Mouse (Mus musculus) CD4-positive helper T cell, adult 2 months (primary cell): ENCODE data around the gene Pus3.

Experiments
- DNase-seq: peaks from one replicate; pipeline ENCODE4 v3.0.0-alpha.2; 2012; ENCODE audit warnings: low read depth, missing footprints, low spot score

Gene Pus3

DNA sequence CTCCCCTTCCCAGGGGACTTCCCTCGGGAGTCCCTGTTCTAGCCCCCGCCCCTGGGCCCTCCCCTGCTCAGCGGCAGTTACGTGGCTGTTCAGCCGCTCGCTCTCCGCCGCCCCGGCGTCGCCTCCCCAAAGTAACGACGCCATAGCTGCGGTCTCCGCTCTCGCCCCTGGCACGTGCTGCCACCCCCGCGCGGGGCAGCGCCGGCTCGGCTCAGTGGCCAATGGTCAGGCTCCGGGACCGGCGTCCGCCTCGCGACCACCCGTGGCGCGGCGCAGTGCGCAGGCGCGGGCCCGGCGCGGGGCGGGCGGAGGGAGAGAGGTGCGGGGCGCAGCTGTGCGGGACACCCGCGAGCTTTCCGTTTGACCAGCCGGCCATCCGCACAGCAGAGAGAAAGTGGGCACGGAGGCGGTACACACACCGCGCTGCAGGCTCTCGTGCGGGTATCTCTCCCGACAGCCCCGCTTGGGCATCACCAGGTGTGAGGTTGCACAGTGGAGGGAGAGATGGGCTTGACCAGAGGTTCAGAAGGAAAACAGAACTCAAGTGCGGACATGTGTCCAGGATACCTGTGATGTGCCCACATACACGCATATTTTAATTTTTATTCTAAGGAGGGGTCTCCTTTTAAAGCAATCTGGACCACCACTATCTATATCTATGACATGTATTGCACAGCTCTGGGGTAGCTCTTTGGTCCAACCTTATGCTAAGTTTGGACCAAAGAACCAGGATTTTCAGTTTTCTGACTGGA, at the start of gene Pus3, which contains the start of gene Ddx25:
Gene Pus3 (plus strand): TSS at position 339 of the 752 bp plus-strand sequence.
Gene Ddx25 (minus strand): TSS at position 272 of the 752 bp plus-strand sequence.
- DNase-seq = peak; percentile 56

DNA sequence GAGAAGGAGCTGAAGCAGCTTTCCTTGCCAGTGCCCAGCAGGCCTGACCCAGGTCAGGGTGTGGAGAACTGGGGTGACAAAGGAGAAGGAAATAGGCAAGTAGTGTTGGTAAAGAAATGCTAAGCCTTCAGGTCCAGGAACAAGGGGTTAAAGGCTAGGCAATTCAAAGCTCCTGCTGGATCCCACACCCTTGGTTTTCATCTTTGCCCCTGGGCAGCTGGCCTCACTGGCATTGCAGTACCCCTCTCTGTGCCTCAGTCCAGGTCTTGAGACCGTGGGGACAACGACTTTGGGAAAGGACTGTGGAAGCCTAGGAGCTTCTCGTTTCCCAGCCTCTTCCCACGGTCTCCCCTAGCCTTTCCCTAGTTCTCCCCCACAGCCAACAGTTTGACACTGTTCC, 44.5 kb upstream of the Pus3 start:
- DNase-seq = no peak

DNA sequence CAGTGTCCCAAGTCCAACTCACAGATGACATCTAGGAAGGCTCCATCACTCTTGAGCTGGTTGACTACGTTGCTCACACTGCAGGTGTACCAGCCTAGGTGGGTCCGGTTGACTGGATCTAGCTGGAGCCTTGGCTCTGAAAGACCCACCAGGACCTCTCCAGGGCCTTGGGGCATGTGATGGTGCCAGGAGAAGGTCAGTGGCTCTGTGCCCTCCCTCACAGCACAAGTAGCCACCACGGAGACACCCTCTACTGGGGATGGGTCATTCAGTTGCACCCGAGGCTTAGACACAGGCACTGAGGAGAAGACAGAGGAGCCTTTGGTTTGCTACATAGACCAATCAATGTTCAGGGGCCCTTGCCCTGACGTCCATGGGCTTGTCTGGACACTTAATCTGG, 42.2 kb upstream of the Pus3 start:
- DNase-seq = no peak

DNA sequence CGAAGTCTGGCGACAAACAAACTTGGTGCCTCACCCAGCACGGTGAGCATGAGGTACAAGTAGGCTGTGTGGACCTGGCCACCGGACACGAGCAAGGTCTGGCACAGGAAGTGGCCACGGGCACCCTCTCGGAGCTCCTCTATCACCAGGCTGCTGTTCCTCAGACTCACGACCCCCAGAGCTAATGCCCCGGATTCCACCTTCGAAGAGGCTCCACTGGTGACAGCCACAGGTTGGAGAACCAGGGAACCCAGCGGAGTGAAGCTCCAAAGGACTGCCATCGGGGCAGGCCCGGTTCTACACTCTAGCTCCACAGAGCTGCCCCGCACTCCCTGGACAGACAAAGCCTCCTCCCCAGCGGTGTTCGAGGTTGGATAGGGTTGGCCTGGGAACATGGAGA, 41.7 kb upstream of the Pus3 start:
- no peak for DNase-seq

DNA sequence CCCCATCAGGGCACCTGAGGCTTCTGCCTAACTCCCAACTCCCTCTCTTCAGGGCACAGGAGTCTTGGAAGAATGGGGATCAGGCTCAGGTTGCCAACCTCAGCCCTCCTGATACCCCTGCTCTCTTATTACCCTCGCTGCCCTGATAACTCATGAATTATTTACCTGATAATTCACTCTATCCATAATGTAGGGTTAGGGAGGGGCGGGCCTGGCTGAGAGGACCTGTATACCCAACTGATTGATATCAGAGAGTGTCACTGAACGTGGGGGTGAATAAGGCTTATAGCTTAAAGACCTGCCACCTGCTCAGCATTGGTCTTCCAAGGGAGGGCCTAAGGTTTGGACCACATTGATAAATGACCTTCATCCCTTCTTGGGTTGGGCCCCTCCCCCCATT, 40.2 kb upstream of the Pus3 start, which contains the start of gene Gm1113:
Gene Gm1113 (minus strand): TSS at position 101 of the 400 bp plus-strand sequence.
- no peak for DNase-seq

DNA sequence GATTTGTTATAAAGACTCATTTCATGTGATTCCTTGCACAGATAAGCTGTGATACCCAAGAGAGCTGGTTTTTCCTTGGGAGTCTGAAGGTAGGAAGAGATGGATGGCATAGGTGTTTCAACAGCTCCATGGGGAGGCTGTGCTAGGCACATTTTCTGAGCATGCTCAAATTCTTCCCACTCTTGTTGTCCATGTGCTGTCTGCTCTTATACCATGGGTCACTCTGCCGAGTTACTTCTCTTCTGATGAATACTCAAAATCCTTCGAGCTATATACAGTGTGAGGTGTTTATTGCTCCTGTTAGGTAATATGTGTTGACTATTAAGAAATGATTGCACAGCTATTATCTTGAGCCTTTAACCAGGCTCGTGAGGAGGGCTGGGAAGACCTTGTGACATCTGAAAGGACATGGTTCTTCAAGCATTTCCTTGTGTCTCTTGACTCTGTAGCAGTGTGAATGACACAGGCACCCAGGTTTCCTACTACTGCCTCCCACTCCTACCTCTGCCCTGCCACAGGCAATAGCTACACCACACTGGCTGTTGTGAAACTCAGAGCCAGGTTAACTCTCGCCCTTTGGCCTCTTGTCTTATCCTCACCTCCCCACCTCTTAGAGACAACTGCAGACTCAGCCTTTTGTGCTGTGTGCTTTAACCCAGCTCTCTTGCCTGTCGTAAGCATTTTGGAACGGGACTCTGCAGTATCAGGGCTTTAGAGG, 37.6 kb upstream of the Pus3 start:
- no peak for DNase-seq

DNA sequence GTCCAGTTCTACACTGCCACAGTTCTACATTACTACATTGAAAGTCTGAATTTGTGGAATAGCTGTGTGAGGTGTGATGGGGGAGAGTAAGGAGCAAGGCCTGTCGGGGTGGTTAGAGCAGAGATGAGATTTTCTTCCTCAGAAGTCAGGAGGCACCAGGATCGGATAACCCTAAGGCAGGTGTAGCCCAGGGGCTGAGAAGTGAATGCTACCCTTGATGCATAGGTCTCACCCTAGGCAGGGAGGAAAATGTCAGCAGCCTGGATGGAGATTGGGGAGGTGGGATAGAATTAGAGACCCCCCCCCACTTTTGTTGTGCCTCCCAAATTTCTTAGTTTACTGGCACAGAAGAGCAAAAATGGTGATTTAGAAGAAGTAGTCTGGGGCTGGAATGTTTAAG, 36.2 kb upstream of the Pus3 start:
- DNase-seq = no peak

DNA sequence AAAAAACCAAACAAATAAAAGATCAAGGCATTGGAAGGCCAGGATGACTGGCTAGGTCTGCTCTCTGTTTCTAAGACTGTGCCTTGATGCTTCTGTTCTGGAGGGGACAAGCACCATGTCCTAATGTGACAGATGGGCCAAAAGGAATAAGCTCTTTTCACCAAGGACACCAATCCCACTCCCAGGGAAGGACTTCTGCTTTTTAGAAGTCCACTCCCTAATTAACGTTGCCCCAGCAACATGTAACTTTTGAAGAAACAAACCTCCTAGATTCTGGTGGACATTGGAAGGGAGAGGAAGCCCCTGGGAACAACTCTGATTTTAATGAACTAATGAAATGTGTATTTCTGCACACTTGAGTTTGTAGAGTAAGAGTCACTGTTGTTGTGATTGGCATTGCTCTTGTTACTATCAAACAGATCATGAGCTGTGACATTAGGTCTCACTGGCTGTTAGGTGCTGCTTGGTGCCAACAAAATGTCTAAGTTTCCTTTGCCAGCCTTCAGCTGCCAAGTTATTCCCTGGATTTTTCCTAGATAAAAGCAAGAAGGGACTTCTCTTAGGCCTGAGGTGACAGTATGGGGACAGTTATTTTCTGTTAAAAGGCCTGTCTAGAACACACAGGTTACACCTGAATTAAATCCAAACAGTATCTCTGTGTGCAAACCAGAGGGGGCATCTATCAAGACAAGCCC, 35.4 kb upstream of the Pus3 start:
- DNase-seq = no peak

DNA sequence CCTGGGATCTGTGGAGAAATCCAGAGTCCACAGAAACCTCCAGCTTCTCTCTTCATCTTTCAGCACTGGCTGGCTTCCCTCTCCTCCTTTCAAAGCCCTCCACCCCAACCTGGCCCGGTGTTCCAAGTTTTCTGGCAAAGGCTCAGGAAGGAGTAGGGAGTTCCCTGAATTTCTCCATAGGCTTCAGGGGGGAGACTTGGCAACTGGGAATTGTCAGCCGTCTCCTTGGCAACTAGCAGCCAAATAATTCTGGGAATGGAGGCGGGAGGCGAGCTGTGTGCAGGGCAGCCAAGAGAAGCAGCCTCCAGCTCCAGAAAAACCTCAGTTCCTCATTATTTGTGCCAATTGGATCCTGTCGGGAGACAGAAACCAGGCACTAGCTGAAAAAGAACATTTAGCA, 34.9 kb upstream of the Pus3 start:
- no peak for DNase-seq

DNA sequence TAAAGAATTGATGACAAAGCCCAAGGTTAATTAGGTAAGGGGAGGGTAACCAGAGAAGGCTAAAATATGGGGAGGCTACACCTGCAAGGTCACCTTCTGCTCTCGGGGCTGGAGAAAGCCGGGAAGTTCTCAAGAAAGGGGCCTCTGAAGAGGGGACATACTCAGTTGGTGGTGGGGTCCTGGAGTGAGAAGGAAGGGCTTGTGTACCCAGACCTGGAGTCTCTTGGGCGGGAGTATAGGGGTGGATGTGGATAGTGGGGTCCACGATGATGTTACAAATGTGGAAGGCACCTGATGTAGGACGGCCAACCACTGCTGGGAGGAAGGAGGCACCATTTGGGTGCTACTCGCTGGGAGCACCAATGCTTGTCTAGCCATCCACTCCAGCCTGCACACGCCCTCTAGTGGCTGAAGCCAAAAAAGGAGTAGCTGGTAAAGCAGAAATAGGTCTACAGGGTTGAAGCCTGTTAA, 34.4 kb upstream of the Pus3 start:
- peak; percentile 69 for DNase-seq

DNA sequence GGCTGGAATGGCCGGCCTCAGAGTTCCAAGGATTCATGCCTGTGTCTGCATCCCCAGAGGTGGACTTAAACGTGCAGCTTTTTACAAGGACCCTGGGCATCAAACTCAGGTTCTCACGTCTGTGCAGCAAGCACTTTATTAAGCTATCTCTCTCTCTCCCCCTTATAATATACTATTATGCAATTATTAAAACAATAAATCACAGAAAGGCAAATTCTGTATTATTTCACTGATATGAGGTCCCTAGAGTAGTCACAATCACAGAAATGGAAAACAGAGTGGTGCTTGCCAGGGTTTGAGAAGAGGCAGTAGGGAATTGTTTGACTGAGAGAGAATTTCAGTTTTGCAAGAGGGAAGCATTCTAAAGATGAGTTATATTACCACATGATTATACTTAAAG, 29.3 kb upstream of the Pus3 start:
- no peak for DNase-seq

DNA sequence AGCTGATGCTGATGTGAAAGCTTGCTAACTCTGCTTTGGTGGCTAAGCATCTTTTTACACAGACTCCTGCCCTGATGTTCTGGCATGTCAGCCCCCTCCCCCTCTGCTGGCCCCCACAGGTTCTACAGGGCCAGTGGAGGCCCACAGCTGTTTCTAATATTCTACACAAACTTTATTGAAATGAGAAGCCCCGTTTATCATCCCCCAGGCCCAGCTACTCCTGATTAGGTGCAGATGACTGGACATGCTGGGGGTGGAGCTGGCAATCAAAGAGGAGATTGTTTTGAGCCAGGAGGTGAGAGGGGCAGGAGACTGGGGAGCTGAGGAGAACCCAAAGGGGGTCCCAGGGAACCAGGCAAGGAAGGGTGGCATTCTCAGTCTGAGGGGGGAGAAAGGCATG, 28.6 kb upstream of the Pus3 start:
- DNase-seq = no peak

DNA sequence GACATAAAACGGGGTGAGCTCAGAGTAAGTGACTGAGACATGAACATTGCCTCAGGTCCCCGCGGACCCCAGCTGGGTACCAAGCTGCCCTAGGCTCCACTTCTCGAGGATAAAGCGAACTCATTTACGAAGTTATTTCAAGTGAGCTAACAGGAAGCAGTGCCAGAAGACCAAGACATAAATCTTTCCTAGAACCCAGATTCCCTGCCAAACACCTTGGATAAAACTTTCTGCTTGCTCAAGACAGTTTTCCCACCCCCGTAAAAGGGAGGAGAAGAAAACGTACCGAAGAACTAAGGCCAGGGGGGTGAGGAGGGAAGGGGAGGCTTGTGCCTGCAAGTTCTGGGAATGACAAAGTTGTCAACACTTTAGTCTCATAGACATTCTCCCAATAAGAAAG, 25.1 kb upstream of the Pus3 start:
- DNase-seq = no peak

DNA sequence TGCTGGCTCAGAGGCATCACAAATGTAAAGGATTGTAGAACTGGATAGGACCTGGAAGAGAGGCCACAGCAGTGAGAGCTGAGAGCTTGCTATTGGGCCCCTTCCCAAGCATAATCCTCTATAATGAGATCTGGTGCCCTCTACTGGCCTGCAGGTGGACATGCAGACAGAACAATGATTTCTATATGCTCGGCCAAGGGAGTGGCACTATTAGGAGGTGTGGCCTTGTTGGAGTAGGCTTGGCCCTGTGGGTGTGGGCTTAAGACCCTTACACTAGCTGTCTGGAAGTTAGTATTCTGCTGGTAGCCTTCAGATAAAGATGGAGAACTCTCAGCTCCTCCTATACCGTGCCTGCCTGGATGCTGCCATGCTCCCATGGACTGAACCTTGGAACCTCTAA, 23.3 kb upstream of the Pus3 start:
- peak; percentile 66 for DNase-seq

DNA sequence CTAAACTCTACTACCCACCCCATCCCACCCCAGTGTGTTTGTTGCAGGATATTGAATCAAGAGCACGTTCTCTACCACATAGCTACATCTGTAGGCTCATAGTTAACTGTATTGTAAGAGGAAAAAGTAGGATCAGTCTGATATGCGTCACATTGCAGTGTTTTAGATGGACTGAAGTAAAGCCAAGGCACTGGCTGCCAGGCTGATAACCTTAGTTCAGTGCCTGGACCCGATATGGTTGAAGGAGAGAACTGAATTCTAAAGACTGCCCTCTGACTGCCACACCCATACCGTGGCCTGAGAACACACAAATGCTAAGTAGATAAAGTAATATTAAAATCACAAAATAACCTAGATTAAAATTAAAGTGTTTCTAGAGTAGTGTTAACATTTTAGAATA, 22.5 kb upstream of the Pus3 start:
- DNase-seq = no peak

DNA sequence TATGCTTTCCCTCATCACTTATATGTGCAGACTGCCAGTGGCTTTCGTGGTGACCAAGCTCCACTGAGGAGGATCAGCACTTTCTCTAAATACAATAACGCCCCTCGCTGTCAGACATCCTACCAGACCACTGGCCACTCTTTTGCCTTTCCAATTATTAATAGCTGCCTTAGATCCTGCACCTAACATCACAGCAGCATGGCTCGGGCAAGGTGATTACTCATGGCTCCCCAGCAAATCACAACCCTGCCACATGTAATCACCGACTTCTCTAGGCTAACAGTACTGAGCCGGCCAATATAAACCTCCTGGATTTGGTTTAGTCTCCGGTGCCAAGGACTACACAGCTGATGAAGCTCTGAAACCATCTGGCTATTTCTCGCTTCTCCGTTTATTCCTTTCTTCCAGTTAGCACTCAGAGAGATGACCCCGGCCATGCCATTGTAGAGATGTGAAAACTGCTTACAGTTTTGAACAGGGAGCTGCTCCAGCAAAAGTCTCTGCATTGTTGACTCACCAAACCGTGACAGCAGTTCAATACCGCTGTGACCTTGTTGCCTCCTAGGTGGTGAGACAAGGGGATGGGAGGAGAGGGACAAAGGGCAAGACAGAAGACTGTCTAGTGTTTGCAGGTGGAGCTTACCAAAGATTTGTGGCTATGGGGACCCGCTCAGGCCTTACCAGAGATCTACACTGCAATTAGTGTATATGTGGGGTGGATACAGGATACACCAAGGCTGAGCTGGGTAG, 19.2 kb upstream of the Pus3 start:
- no peak for DNase-seq

DNA sequence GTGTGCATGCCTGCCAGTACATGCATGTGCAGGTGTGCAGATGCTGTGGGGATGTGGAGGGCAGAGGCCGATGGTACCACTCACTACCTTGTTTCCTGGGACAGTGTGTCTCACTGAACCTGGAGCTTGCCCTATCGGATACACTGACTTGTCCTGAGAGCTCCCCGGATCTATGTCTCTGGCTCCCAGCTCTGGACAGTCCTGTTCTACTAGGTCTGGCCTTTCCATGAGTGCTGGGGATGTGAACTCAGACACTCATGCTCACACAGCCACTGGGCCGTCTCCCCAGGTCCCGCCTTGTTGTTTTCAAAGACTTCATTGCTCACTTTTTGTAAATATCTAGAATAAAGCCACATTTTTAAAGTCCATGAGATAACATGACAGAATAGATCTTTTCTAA, 17.4 kb upstream of the Pus3 start:
- no peak for DNase-seq

DNA sequence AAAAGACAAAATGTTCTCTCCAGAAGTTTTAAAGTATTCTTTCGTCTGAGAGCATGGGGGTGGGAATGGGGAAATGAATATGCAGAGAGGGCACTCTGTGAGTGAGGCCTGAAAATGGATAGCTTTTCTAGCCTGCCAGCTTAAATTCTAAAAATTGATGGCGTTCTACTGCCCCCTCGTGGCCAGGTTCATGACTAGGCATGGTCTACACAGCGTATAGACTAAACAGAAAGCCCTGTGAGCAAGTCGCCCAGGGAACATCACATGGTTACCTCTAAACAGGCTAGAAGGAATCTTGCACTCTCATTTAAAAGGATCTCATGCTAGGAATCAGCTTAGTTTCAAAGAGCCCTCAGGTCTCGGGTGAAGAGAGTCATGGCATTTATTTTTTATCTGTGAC, 16.9 kb upstream of the Pus3 start:
- peak; percentile 69 for DNase-seq

DNA sequence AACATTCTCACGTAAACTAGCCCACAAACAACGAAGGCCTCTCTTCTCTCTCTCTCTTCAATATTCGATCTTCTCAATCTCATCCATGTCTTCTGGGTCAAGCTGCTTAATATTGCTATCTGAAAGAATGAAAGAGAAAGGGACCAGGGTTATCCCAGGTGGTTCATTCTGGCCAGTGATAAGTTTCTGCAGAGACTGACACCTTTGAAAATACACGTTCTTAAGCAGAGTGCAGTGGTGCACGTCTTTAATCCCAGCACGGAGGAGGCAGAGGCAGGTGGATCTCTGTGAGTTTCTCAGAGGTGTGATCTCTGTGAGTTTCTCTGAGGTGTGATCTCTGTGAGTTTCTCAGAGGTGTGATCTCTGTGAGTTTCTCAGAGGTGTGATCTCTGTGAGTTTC, 16.5 kb upstream of the Pus3 start:
- DNase-seq = no peak

DNA sequence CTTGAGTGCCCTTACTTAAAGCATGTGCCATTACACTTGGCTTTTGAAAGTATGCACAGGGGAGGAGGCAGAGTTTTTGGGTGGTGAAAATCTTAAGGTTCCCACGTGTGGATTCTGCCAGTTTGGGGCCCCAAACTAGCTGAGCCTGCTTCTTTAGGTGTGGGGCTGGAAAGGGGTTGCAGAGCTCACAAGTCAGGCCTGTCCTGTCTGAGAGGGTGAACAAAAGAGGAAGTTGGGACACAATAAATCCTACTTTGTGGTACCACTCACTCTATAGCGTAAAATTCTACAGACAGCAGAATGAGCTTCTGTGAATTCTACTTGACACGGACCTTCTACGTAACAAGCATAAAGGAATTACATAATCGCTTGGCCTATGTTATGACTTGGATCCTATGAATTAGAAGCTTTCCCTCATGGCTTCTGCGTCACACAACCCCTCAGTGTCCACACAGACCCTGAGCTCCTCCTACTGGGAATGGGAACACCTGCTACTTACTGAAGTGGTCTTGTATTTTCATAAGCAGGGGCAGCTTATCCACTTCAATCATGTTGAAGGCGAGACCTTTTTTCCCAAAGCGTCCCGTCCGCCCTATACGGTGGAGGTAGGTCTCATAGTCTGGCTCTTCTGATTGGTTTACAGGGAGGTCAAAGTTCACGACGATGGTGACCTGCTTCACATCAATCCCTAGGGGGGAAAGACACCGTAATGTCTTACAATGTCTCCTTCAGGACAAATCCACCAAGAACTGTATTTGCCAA, 15.1 kb upstream of the Pus3 start:
- DNase-seq = no peak

DNA sequence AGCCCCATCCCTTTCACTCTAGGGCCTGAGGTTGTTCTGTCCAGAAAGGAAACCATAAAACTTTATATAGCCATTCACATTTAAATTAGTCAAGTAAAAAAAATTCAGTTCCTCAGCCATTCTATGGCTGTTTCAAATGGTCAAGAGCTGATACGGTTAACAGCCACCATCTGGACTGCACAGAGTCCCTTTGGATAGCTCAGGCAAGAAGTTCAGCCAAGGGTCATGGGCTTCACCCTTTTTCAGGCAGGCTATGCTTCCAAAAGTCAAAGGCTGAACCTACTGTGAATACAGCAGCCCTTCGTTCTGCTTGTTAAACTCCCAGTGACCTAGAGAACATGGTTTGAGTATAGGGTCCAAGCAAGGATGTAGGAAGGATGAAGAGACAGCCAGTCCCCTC, 13.7 kb upstream of the Pus3 start:
- DNase-seq = no peak
